In the genomic region with DNA sequence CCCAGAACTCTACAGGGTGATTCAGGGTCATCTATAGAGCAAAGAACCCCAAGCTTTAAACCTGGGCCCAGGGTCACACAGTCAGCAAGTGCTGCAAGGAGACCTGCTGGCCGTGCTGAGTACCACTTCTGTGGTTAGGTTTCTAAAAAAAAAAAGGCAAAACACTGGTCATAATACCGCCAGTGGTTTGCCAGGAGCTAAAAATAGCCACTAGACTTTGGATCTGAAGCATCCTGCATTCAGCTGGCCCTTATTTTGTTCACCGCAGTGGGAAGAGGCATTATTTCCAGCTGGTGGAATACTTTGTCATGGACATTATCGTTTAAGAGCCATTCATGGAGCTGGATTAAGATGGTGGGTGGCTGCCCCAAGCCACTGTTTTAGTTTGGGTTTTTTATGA, we compare ENCODE assay signal across 10 mouse cellular contexts.
DNase-seq lines count a peak whose midpoint lies in the region; ATAC-seq and TF ChIP-seq lines count a peak whose summit lies in the region.
"Had no signal": no experiment of that assay in that cellular context is flagged by ENCODE, and none has a peak within 500 bp of the region (broad histone marks: within the 10 kb centered on the region; RNA-seq: fewer than 3 reads in every experiment).

No protein-coding gene starts in this region.

- no peak overlapping the region for H3K4me3 ChIP-seq in liver, adult 2 months (ENCODE audit: insufficient read depth, low read depth, low read length)
- no peak overlapping the region for H3K4me3 ChIP-seq in liver, embryonic 11.5 days (ENCODE audit: low read depth, low read length)
- no peak overlapping the region for H3K4me3 ChIP-seq in hindbrain, embryonic 16.5 days (ENCODE audit: low read length)

- DNase-seq in liver, adult 2 months (ENCODE audit: extremely low read depth, low read depth, low spot score) = peak; percentile 74
- no peak for DNase-seq in liver, embryonic 11.5 days (ENCODE audit: low spot score)
- peak; percentile 83 for DNase-seq in kidney, adult 9 months
- DNase-seq in neural tube, embryonic 10.5 days (ENCODE audit: extremely low spot score, low spot score) = no peak
- DNase-seq in adrenal gland, adult 8-10 months = no peak
- DNase-seq: cerebellum, adult 11-12 months; lung, postnatal 36 days had no signal

- TF ChIP-seq POLR2A in liver, adult 2 months (IDR thresholded peaks at IDR 0.05; ENCODE audit: extremely low read depth, insufficient read depth, low read length) = no peak

- H3K4me1 ChIP-seq in liver, adult 2 months (ENCODE audit: control insufficient read depth, insufficient read depth, low read length) = peaks cover 7% of the 10 kb centered on the region
- H3K4me1 ChIP-seq in liver, embryonic 11.5 days (replicated peaks; ENCODE audit: control insufficient read depth, insufficient read depth, low read length) = no peaks in the 10 kb centered on the region
- no peaks in the 10 kb centered on the region for H3K4me1 ChIP-seq in hindbrain, embryonic 16.5 days (ENCODE audit: control insufficient read depth, insufficient read depth, low read depth, low read length)

- peaks cover 1% of the 10 kb centered on the region; the same call in 1 of the 2 replicates for H3K36me3 ChIP-seq in liver, adult 2 months (ENCODE audit: control insufficient read depth, insufficient read depth, low read length)
- H3K36me3 ChIP-seq in liver, embryonic 11.5 days (ENCODE audit: control insufficient read depth, insufficient read depth, low read length) = no peaks in the 10 kb centered on the region
- H3K36me3 ChIP-seq in hindbrain, embryonic 16.5 days (ENCODE audit: control insufficient read depth, insufficient read depth, low read length) = no peaks in the 10 kb centered on the region

- no peak overlapping the region for H3K4me2 ChIP-seq in liver, embryonic 11.5 days
- H3K4me2 ChIP-seq in hindbrain, embryonic 16.5 days (ENCODE audit: low read length) = no peak overlapping the region

- TF ChIP-seq CTCF in liver, adult 2 months (IDR thresholded peaks at IDR 0.05; ENCODE audit: low read depth, low read length) = no peak

- ATAC-seq in liver, embryonic 11.5 days (replicated peaks; ENCODE audit: low FRiP score) = no peak
- 0 out of 2 replicates have a peak, but pooled peaks have one; percentile 37 for ATAC-seq in granulocyte monocyte progenitor cell, adult 5-6 weeks (replicated peaks; ENCODE audit: poor library complexity, severe bottlenecking)
- no peak for ATAC-seq in hindbrain, embryonic 16.5 days
- ATAC-seq: intestine, postnatal 0 days had no signal

- WGBS in liver, adult 2 months = 29% methylated on average over 4 of the region's 4 CpGs
- WGBS in liver, embryonic 11.5 days = 45% methylated on average over 4 of the region's 4 CpGs
- WGBS in hindbrain, embryonic 16.5 days = 33% methylated on average over 4 of the region's 4 CpGs

- H3K9ac ChIP-seq in liver, adult 2 months (ENCODE audit: low read depth, low read length) = no peak overlapping the region
- H3K9ac ChIP-seq in liver, embryonic 11.5 days (ENCODE audit: low read depth, low read length) = no peak overlapping the region
- no peak overlapping the region for H3K9ac ChIP-seq in hindbrain, embryonic 16.5 days (ENCODE audit: low read depth, low read length)

- H3K27ac ChIP-seq in liver, adult 2 months (replicated peaks; ENCODE audit: insufficient read depth, low read depth, low read length) = peak overlapping the region; percentile 24; the same call in 1 of the 2 replicates
- no peak overlapping the region for H3K27ac ChIP-seq in liver, embryonic 11.5 days (ENCODE audit: low read depth, low read length)
- H3K27ac ChIP-seq in hindbrain, embryonic 16.5 days (ENCODE audit: low read depth, low read length) = no peak overlapping the region

- H3K9me3 ChIP-seq in liver, embryonic 11.5 days (ENCODE audit: control insufficient read depth, low read length) = no peaks in the 10 kb centered on the region
- H3K9me3 ChIP-seq in hindbrain, embryonic 16.5 days (ENCODE audit: control insufficient read depth, low read length) = no peaks in the 10 kb centered on the region

- H3K79me2 ChIP-seq in liver, adult 2 months (ENCODE audit: control insufficient read depth, insufficient read depth, low read length) = peaks cover 17% of the 10 kb centered on the region; the same call in 1 of the 2 replicates

- no peaks in the 10 kb centered on the region for H3K27me3 ChIP-seq in liver, adult 2 months (ENCODE audit: control insufficient read depth, insufficient read depth, low read length)
- H3K27me3 ChIP-seq in liver, embryonic 11.5 days (replicated peaks; ENCODE audit: control insufficient read depth, insufficient read depth, low read length) = no peaks in the 10 kb centered on the region
- no peaks in the 10 kb centered on the region for H3K27me3 ChIP-seq in hindbrain, embryonic 16.5 days (replicated peaks; ENCODE audit: control insufficient read depth, insufficient read depth, low read length)

Comparison
In these comparisons a context has a peak if more than half of its experiments do, and no peak if none do; other contexts are left out.
1. DNase-seq: peak in liver, adult 2 months (single experiment) and kidney, adult 9 months (single experiment); none in liver, embryonic 11.5 days (single experiment), neural tube, embryonic 10.5 days (single experiment) and adrenal gland, adult 8-10 months (single experiment).